In genomic region chr17:85686476-85687420, GRCm38 (mm10) we compare ENCODE assay signal across 8 mouse cellular contexts. TPM values are rescaled to one million over a fixed set of nuclear protein-coding genes. Genes with fewer than 3 reads are reported as not detected.
A peak's percentile ranks its signal among the peaks of the same experiment; 100 is the strongest.
DNase-seq lines count a peak whose midpoint lies in the region; ATAC-seq and TF ChIP-seq lines count a peak whose summit lies in the region.

No protein-coding gene starts in this region.

- H3K9ac ChIP-seq in embryonic facial prominence, embryonic 15.5 days: peak overlapping the region; percentile 56
- H3K9ac ChIP-seq in intestine, postnatal 0 days (ENCODE audit: low read depth, low read length): no peak overlapping the region
- H3K9ac ChIP-seq in neural tube, embryonic 15.5 days (replicated peaks): no peak overlapping the region

- peaks cover 86% of the 10 kb centered on the region for H3K27me3 ChIP-seq in embryonic facial prominence, embryonic 15.5 days
- H3K27me3 ChIP-seq in intestine, postnatal 0 days (replicated peaks; ENCODE audit: control insufficient read depth, insufficient read depth, low read length): peaks cover 99% of the 10 kb centered on the region
- peaks cover 92% of the 10 kb centered on the region for H3K27me3 ChIP-seq in neural tube, embryonic 15.5 days (replicated peaks)

- no peak for TF ChIP-seq CTCF in intestine, postnatal 0 days (IDR thresholded peaks at IDR 0.05; ENCODE audit: low read depth)

- H3K4me2 ChIP-seq in embryonic facial prominence, embryonic 15.5 days (replicated peaks): peak overlapping the region; percentile 88
- H3K4me2 ChIP-seq in intestine, postnatal 0 days (replicated peaks; ENCODE audit: low read depth): peak overlapping the region; percentile 85
- H3K4me2 ChIP-seq in neural tube, embryonic 15.5 days: peak overlapping the region; percentile 70

- H3K4me3 ChIP-seq in embryonic facial prominence, embryonic 15.5 days (replicated peaks): peak overlapping the region; percentile 57
- H3K4me3 ChIP-seq in intestine, postnatal 0 days (ENCODE audit: low read depth, low read length): peak overlapping the region; percentile 41
- peak overlapping the region; percentile 31; the same call in 1 of the 2 replicates for H3K4me3 ChIP-seq in neural tube, embryonic 15.5 days (replicated peaks)

- H3K27ac ChIP-seq in embryonic facial prominence, embryonic 15.5 days (replicated peaks): peak overlapping the region; percentile 87; the same call in 1 of the 2 replicates
- no peak overlapping the region for H3K27ac ChIP-seq in intestine, postnatal 0 days (ENCODE audit: low read depth, low read length)
- H3K27ac ChIP-seq in neural tube, embryonic 15.5 days (replicated peaks): no peak overlapping the region

- no peaks in the 10 kb centered on the region for H3K9me3 ChIP-seq in embryonic facial prominence, embryonic 15.5 days (replicated peaks)
- H3K9me3 ChIP-seq in intestine, postnatal 0 days (ENCODE audit: control insufficient read depth): no peaks in the 10 kb centered on the region
- H3K9me3 ChIP-seq in neural tube, embryonic 15.5 days (replicated peaks): no peaks in the 10 kb centered on the region

- ATAC-seq in embryonic facial prominence, embryonic 15.5 days (ENCODE audit: insufficient number of reproducible peaks, low FRiP score, low TSS enrichment, low read depth): no peak
- no peak for ATAC-seq in intestine, postnatal 0 days
- ATAC-seq in neural tube, embryonic 15.5 days (ENCODE audit: low FRiP score): no peak

- H3K4me1 ChIP-seq in embryonic facial prominence, embryonic 15.5 days: peaks cover 46% of the 10 kb centered on the region
- 0 out of 2 replicates have a peak, but pooled peaks cover 2% of the 10 kb centered on the region for H3K4me1 ChIP-seq in intestine, postnatal 0 days (replicated peaks; ENCODE audit: control insufficient read depth, insufficient read depth, low read length)
- peaks cover 26% of the 10 kb centered on the region for H3K4me1 ChIP-seq in neural tube, embryonic 15.5 days

- H3K36me3 ChIP-seq in embryonic facial prominence, embryonic 15.5 days: no peaks in the 10 kb centered on the region
- H3K36me3 ChIP-seq in intestine, postnatal 0 days (ENCODE audit: control insufficient read depth, insufficient read depth): no peaks in the 10 kb centered on the region
- H3K36me3 ChIP-seq in neural tube, embryonic 15.5 days: no peaks in the 10 kb centered on the region

- 9% methylated on average over 42 of the region's 42 CpGs for WGBS in embryonic facial prominence, embryonic 15.5 days
- WGBS in intestine, postnatal 0 days: 4% methylated on average over 42 of the region's 42 CpGs
- 2% methylated on average over 42 of the region's 42 CpGs for WGBS in neural tube, embryonic 15.5 days

- peak; percentile 28 for DNase-seq in kidney, postnatal 10 days
- DNase-seq in kidney, adult 11 months: no peak
- no peak for DNase-seq in layer of hippocampus, adult 18-20 months (ENCODE audit: low spot score in 2 of 2)
- DNase-seq in urinary bladder, adult 18-20 months (ENCODE audit: low spot score in 2 of 2): no peak
- no peak for DNase-seq in left cerebral cortex, adult 9 months (ENCODE audit: low spot score in 2 of 2)

RNA-seq across cellular contexts. Expression of gene Six2, which starts 1.3 kb away (rescaled TPM):
- polyA plus RNA-seq in embryonic facial prominence, embryonic 15.5 days (2015; fragmentation: Nextera tagmentation; extraction: Ambion mirVana): 8.2 and 10.7 TPM in 2 replicates
- polyA plus RNA-seq in intestine, postnatal 0 days (2015; fragmentation: Nextera tagmentation; extraction: Ambion mirVana): 0.05 and 0.18 TPM in 2 replicates
- polyA plus RNA-seq in neural tube, embryonic 15.5 days (2015; fragmentation: Nextera tagmentation; extraction: Ambion mirVana): 1.3 TPM in 1 of 2 replicates, not detected in the other
- under 1 TPM; 0.17 to 0.30 TPM for total RNA-seq in layer of hippocampus, adult 18-20 months (2021)
